Mouse (Mus musculus): Measurements from ENCODE around the gene Pus10. TPM values are rescaled to one million over a fixed set of nuclear protein-coding genes. Genes with fewer than 3 reads are reported as not detected.

Pus10 gene
- polyA plus RNA-seq, 1 experiment from 2014 or later, result 27.5 TPM

DNA sequence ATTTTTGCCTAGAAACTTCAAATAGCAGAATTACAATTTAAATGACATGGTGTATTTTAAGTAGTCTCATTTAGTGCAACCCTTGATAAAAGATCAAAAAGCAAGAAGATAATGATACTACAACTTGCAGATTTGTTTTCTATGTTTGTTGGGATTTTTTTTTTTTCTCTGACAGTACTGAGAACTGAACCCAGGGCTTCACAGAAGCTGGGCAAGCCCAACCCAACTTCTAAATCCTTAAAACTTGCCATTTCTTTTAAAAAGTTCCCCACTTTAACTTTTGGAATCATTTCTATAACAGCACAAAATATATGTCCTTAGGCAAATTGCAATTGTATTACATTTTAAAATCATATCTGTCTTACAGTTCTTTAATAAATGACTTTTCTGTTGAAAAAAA, 103.6 kb downstream of the Pus10 start:
- no peak overlapping the region for H3K4me3 ChIP-seq

DNA sequence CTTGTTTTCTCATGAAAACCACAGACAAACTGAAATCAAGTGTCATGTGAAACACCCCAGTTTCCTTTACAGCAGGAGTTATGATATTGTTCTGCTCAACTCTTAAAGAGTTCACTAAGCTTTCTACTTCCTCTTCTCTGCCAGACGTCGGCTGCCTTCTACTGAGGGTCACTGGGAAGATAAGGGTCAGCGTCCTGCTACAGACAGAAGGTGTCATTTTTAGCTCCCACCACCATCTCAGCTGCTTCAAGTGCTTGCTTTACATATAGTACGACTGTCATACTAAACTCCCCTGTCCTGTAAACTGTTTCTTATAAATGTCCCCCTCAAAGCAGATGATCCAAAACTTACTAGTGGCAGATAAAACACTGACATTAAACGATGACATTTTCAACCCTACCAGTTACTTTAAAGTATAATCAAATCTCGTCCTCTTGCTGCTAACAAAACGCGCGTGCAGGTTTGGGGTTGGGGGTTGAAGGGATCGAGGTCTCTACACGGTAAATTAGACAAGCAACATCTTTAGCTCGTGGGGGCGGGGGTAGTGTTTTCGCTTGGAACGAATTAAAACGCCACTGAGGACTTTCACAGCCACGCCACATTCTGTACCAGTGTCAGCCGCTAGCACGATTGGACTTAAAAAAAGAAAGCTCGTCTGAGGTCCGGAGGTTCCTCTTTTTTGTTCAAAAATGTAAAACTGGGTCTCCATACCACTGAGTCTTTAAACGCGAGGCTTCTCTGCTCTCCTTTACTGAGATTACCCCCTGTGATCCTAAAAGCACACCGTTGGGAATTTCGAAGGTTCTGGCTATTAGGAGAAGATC, 104.4 kb downstream of the Pus10 start:
- WGBS, result under 1% methylated on average over 25 of the region's 25 CpGs
- Histone ChIP-seq H3K9me3 (no peaks in the 10 kb centered on the region), H3K36me3 (no peaks in the 10 kb centered on the region), H3K4me1 (peaks cover 5% of the 10 kb centered on the region; the same call in 1 of the 2 replicates), H3K9ac (peak overlapping the region; percentile 74), H3K4me2 (replicated peaks) (peak overlapping the region; percentile 74), H3K27me3 (peaks cover 8% of the 10 kb centered on the region), H3K27ac (peak overlapping the region; percentile 87; the same call in 1 of the 2 replicates), H3K4me3 (peak overlapping the region; percentile 71)
- no peak; the same call in 1 of the 2 replicates for ATAC-seq (ENCODE audit: low FRiP score, low read depth)

More for the DNA sequence above, 103.6 kb downstream of the Pus10 start:
- Histone ChIP-seq H3K36me3 (no peaks in the 10 kb centered on the region), H3K27me3 (peaks cover 8% of the 10 kb centered on the region), H3K9me3 (no peaks in the 10 kb centered on the region), H3K4me1 (peaks cover 5% of the 10 kb centered on the region; the same call in 1 of the 2 replicates), H3K9ac (no peak overlapping the region), H3K4me2 (replicated peaks) (no peak overlapping the region), H3K27ac (no peak overlapping the region)
- ATAC-seq (ENCODE audit: low FRiP score, low read depth), result no peak

DNA sequence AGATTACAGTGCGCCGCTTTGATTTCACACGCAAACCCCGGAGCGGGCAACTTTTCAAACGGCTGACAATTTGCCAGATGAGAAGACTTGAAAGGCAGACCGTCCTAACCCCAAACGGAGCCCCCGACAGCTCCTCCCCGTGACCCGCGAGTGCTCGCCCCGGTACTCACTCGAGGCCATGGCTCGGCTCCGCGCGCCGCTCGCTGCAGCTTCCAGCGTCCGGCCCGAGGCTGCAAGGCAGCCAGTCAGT, 105.0 kb downstream of the Pus10 start:
- WGBS, result under 1% methylated on average over 24 of the region's 24 CpGs
- H3K9ac ChIP-seq, result peak overlapping the region; percentile 74
- H3K27me3 ChIP-seq, result peaks cover 8% of the 10 kb centered on the region
- peak overlapping the region; percentile 74 for H3K4me2 ChIP-seq (replicated peaks)
- no peak for ATAC-seq (ENCODE audit: low FRiP score, low read depth)
- H3K4me3 ChIP-seq, result peak overlapping the region; percentile 71
- H3K4me1 ChIP-seq, result peaks cover 5% of the 10 kb centered on the region; the same call in 1 of the 2 replicates
- peak overlapping the region; percentile 87 for H3K27ac ChIP-seq
- no peaks in the 10 kb centered on the region for H3K9me3 ChIP-seq
- H3K36me3 ChIP-seq, result no peaks in the 10 kb centered on the region

DNA sequence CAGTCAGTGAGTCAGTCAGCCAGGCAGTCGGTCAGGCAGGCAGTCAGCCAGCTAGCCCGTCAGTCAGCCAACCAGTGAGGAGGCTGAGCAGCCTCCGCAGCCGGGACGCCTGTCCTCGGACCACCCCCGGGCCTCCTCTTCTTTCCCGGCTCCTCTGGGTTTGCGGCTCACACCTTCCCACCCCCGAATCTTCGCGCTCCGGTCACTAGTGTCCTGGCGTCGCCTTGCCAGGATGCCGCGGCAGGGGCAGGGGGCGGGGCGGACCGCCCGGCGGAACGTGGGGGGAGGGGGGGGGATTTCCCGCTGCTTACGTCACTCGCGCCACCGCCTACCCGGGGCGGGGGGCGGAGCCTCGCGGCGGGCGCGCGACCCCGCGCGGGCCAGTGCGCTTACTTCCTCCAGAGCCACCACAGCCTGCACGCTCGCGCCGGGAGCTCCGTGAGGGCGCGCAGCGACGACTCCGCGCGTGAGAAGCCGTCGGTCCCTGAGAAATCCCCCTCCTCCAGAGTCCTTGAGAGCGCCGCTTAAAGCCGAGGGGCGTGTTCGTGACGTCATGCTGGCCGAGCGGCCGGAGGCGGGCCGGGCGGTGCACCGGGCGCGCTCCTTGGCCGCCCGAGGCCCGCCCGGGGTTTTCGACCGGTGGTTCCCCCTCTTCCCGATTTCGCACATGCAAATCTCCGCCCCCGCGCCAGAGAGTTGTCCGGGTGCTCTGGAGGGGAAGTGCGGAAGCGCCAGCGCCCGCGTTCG, 105.5 kb downstream of the Pus10 start, which contains the start of gene Rel:
Gene Rel, minus strand, starts transcription at position 211 of the 747 bp plus-strand sequence.
- Histone ChIP-seq H3K4me2 (replicated peaks) (peak within 1 kb of the TSS; percentile 74), H3K4me3 (peak within 1 kb of the TSS; percentile 71), H3K9ac (peak within 1 kb of the TSS; percentile 74), H3K27ac (peak within 1 kb of the TSS; percentile 87), H3K27me3 (peaks cover 8% of the 10 kb centered on the region), H3K4me1 (peaks cover 5% of the 10 kb centered on the region; the same call in 1 of the 2 replicates), H3K9me3 (no peaks in the 10 kb centered on the region), H3K36me3 (no peaks in the 10 kb centered on the region)
- WGBS, result under 1% methylated on average over 75 of the region's 88 CpGs
- ATAC-seq (ENCODE audit: low FRiP score, low read depth), result peak; percentile 93

DNA sequence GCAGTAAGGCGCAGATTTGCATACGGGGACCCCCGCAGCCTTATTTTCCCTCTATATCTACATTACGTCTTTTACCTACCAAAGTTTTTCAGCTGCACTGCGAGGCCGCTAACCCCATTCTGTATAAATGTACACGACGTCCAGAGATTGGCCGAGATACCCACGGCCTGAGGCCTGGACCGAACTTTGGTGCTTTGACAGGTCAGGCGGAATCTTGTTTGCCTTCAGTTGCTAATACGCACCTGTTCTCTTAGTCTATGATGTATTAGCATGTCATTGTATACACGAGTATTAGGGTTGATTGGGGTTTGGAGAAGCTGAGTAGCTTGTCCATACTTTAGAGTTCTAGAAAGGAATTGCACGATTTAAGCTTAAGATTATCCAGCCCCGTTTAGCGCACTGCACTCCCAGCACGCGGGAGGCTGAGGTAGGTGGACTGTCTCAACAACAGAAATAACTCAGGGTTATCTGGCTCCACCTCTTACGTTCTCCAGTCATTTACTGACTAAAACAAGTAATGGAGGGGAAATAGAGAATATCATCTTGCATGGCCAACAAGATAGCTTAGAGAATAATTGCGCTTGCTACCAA, 106.1 kb downstream of the Pus10 start:
- H3K27me3 ChIP-seq, result peaks cover 8% of the 10 kb centered on the region
- peak overlapping the region; percentile 74 for H3K9ac ChIP-seq
- no peaks in the 10 kb centered on the region for H3K36me3 ChIP-seq
- WGBS, result 6% methylated on average over 21 of the region's 21 CpGs
- H3K4me2 ChIP-seq (replicated peaks), result peak overlapping the region; percentile 74
- H3K4me1 ChIP-seq, result peaks cover 5% of the 10 kb centered on the region; the same call in 1 of the 2 replicates
- ATAC-seq (ENCODE audit: low FRiP score, low read depth), result no peak; the same call in 1 of the 2 replicates
- no peaks in the 10 kb centered on the region for H3K9me3 ChIP-seq
- H3K27ac ChIP-seq, result peak overlapping the region; percentile 87
- peak overlapping the region; percentile 71 for H3K4me3 ChIP-seq

DNA sequence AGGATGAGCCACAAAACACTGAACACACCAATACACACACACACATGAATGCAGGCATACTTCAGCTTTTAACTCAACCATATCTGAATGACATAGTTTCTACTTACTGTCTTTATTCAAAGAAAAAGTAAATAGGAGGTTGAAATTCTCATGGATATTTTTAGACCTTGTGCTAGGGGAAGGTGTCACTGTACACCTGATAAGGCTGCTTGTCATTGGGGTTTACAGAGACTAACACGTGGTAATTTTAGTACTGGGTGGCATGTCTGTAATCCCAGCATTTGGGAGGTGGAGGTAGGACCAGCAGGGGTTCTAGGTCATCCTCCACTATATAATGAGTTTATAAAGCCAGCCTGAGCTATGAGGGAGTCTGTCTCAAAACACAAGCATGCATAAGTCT, 107.0 kb downstream of the Pus10 start:
- no peak for ATAC-seq (ENCODE audit: low FRiP score, low read depth)
- Histone ChIP-seq H3K9me3 (no peaks in the 10 kb centered on the region), H3K4me2 (replicated peaks) (no peak overlapping the region), H3K4me3 (no peak overlapping the region), H3K27ac (no peak overlapping the region), H3K4me1 (peaks cover 5% of the 10 kb centered on the region; the same call in 1 of the 2 replicates), H3K9ac (no peak overlapping the region), H3K36me3 (no peaks in the 10 kb centered on the region), H3K27me3 (peaks cover 8% of the 10 kb centered on the region)
- 41% methylated on average over 1 of the region's 1 CpGs for WGBS

DNA sequence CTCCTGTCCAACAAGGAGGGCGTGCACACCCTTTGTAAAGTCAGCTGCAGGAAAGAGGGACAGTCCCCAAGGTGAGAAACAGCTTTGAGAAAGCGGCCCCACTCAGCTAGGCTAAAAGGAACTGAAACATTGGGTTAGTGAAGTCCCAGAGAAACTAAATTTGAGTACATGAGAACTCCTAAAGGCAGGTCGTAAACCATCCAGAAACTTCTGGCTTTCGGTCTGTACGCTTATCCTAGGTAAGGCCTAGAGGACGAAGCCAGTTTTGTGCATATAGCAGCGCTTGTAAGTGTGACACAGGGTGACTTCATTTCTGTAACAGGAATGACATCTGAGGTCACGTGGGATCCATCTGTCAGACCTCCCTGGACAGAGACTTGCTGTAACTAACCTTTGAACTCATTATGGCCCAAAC, 113.3 kb downstream of the Pus10 start:
- 84% methylated on average over 8 of the region's 8 CpGs for WGBS
- no peak overlapping the region for H3K27ac ChIP-seq

DNA sequence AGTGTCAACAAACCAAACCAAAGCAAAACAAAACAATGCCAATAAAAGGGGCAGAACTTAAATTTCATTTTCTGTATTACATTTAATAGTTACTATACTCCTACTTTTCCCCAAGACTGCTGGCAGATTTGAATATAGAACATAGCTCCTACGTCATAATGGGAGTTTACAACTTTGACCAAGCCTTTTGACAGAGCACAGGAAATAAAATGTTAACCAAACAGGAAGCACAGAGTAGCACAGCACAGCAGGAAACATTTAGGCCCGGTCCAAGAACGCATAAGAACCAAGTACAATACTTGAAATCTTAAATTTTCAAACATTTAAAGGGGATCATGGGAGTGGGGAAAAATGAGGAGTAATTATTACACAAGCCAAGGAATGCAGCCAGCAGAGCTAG, 116.6 kb downstream of the Pus10 start:
- no peak overlapping the region for H3K4me2 ChIP-seq (replicated peaks)
- no peak overlapping the region for H3K4me3 ChIP-seq
- no peaks in the 10 kb centered on the region for H3K27me3 ChIP-seq
- no peaks in the 10 kb centered on the region for H3K36me3 ChIP-seq
- no peak overlapping the region for H3K27ac ChIP-seq
- no peaks in the 10 kb centered on the region for H3K4me1 ChIP-seq
- no peaks in the 10 kb centered on the region for H3K9me3 ChIP-seq
- ATAC-seq (ENCODE audit: low FRiP score, low read depth), result no peak
- H3K9ac ChIP-seq, result no peak overlapping the region
- WGBS, result 60% methylated on average over 3 of the region's 3 CpGs

More for the DNA sequence above, 113.3 kb downstream of the Pus10 start:
- H3K27me3 ChIP-seq, result no peaks in the 10 kb centered on the region
- no peak overlapping the region for H3K4me2 ChIP-seq (replicated peaks)
- H3K4me1 ChIP-seq, result no peaks in the 10 kb centered on the region
- no peak overlapping the region for H3K4me3 ChIP-seq
- no peaks in the 10 kb centered on the region for H3K9me3 ChIP-seq
- no peak overlapping the region for H3K9ac ChIP-seq
- ATAC-seq (ENCODE audit: low FRiP score, low read depth), result no peak
- no peaks in the 10 kb centered on the region for H3K36me3 ChIP-seq

Other genes with a start within 250 kb of the Pus10 start
- gene Ahsa2, start 167.6 kb upstream of the Pus10 start, polyA plus RNA-seq (2015; fragmentation: Nextera tagmentation; extraction: Ambion mirVana), result 101 and 108 TPM in 2 replicates
- not detected in 2 replicates for gene 1700093K21Rik, start 144.5 kb upstream of the Pus10 start, polyA plus RNA-seq (2015; fragmentation: Nextera tagmentation; extraction: Ambion mirVana)
- 23.4 and 24.1 TPM in 2 replicates for gene 0610010F05Rik, start 32.0 kb upstream of the Pus10 start, polyA plus RNA-seq (2015; fragmentation: Nextera tagmentation; extraction: Ambion mirVana)
- gene Pex13, start 285 bp downstream of the Pus10 start, polyA plus RNA-seq (2015; fragmentation: Nextera tagmentation; extraction: Ambion mirVana), result 37.5 and 41.7 TPM in 2 replicates
- gene Rel, start 105.3 kb downstream of the Pus10 start, polyA plus RNA-seq (2015; fragmentation: Nextera tagmentation; extraction: Ambion mirVana), result 0.78 and 0.95 TPM in 2 replicates
- 17.9 and 20.3 TPM in 2 replicates for gene Papolg, start 229.6 kb downstream of the Pus10 start, polyA plus RNA-seq (2015; fragmentation: Nextera tagmentation; extraction: Ambion mirVana)